Mouse (Mus musculus) myocyte (in vitro differentiated cells): ENCODE data around the gene Etv5. TPM values are rescaled to one million over a fixed set of nuclear protein-coding genes. Genes with fewer than 3 reads are reported as not detected.

Experiments
- H3K27me3 ChIP-seq: one replicate; pipeline ENCODE4 v1.6.1; 2011; ENCODE audit not compliant: control insufficient read depth, insufficient read depth, insufficient read length
- H3K36me3 ChIP-seq: one replicate; pipeline ENCODE4 v1.6.1; 2011; ENCODE audit not compliant: control insufficient read depth, insufficient read depth
- H3K4me2 ChIP-seq: one replicate; pipeline ENCODE4 v1.6.1; 2011; ENCODE audit warnings: low read depth, control low read depth
- H3K4me3 ChIP-seq: one replicate; pipeline ENCODE4 v1.5.1; 2011; ENCODE audit warnings: mild to moderate bottlenecking, control low read depth, moderate library complexity
- H3K79me2 ChIP-seq: one replicate; pipeline ENCODE4 v1.6.1; 2011; ENCODE audit not compliant: control insufficient read depth, insufficient read depth
- H3ac ChIP-seq: one replicate; pipeline ENCODE4 v1.6.1; 2011; ENCODE audit not compliant: control insufficient read depth, insufficient read length
- CEBPB ChIP-seq: IDR thresholded peaks from 2 replicates; pipeline ENCODE4 v1.6.1; 2011; ENCODE audit warnings: mild to moderate bottlenecking, moderate library complexity; ENCODE audit not compliant: poor library complexity, insufficient read depth, severe bottlenecking
- E2F4 ChIP-seq: IDR thresholded peaks from one replicate; pipeline ENCODE4 v1.6.1; 2011; ENCODE audit warnings: mild to moderate bottlenecking, control low read depth, moderate library complexity; ENCODE audit not compliant: insufficient read depth
- MAX ChIP-seq: IDR thresholded peaks from one replicate; pipeline ENCODE4 v1.6.1; 2011; ENCODE audit warnings: low read depth, mild to moderate bottlenecking, control low read depth
- MYOD1 ChIP-seq, 3 experiments: IDR thresholded peaks; one replicate each; pipeline ENCODE4 v1.6.1; 2011; ENCODE audit warnings: control low read depth in 2 of 3, low read depth in 2 of 3, mild to moderate bottlenecking in 2 of 3, moderate library complexity in 1 of 3; ENCODE audit not compliant: insufficient read length in 2 of 3, control insufficient read depth in 1 of 3
- MYOG ChIP-seq, 3 experiments: IDR thresholded peaks; one replicate each; pipeline ENCODE4 v1.6.1; 2011; ENCODE audit warnings: control low read depth in 2 of 3, low read depth in 2 of 3, mild to moderate bottlenecking in 2 of 3; ENCODE audit not compliant: insufficient read length in 2 of 3, control insufficient read depth in 1 of 3, insufficient read depth in 1 of 3
- POLR2A ChIP-seq: IDR thresholded peaks from one replicate; pipeline ENCODE4 v1.6.1; 2011; ENCODE audit warnings: low read depth, mild to moderate bottlenecking, control low read depth, moderate library complexity; ENCODE audit not compliant: insufficient read length
- POLR2AphosphoS2 ChIP-seq: IDR thresholded peaks from one replicate; pipeline ENCODE4 v1.6.1; 2011; ENCODE audit warnings: low read depth, control low read depth; ENCODE audit not compliant: insufficient read length
- REST ChIP-seq: IDR thresholded peaks from one replicate; pipeline ENCODE4 v1.6.1; 2011; ENCODE audit warnings: mild to moderate bottlenecking, control low read depth, moderate library complexity; ENCODE audit not compliant: insufficient read depth, insufficient read length
- SRF ChIP-seq: IDR thresholded peaks from one replicate; pipeline ENCODE4 v1.6.1; 2011; ENCODE audit warnings: low read depth; ENCODE audit not compliant: control insufficient read depth, insufficient read length
- TCF12 ChIP-seq: IDR thresholded peaks from one replicate; pipeline ENCODE4 v1.6.1; 2011; ENCODE audit warnings: mild to moderate bottlenecking, control low read depth; ENCODE audit not compliant: poor library complexity, insufficient read depth, severe bottlenecking
- TCF3 ChIP-seq: IDR thresholded peaks from one replicate; pipeline ENCODE4 v1.6.1; 2011; ENCODE audit warnings: low read depth, control low read depth; ENCODE audit not compliant: insufficient read length
- USF1 ChIP-seq: IDR thresholded peaks from one replicate; pipeline ENCODE4 v1.6.1; 2011; ENCODE audit warnings: low read depth, mild to moderate bottlenecking, control low read depth, moderate library complexity
- polyA plus RNA-seq: library from polyadenylated mRNA; unstranded; fragments of >200 nt; fragmentation: generic; extraction: Trizol; gene quantifications from one replicate; pipeline ENCODE4 v1.2.1, GENCODE M21; 2012; ENCODE audit warnings: missing spikeins

The Etv5 gene
- polyA plus RNA-seq, 1 experiment, result 17.2 TPM

DNA sequence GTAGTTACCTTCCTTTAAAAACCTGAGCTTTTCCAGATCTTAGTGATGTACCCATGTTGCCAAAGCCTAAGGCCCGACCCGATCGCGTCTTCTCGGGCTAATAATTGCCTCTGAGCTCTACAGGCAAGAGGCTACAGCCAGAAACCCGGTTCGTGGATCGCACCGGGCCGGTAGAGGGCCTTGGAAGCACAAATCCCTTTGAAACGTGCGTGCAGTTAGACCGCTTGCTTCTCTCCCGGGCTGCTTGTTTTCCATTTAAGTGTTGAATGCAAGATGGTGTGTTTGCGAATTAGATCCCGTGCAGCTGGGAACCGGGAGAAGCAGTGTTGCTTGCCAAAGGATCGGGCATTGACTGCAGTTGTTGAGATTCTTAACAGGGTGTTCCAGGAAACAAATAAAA lies 750 bp upstream of the Etv5 start:
- Histone ChIP-seq H3K27me3 (no peaks in the 10 kb centered on the region), H3ac (no peak overlapping the region), H3K79me2 (peaks cover 3% of the 10 kb centered on the region), H3K36me3 (no peaks in the 10 kb centered on the region), H3K4me2 (peak overlapping the region; percentile 85), H3K4me3 (peak overlapping the region; percentile 65)
- no peak for TF ChIP-seq USF1
- no peak for TF ChIP-seq TCF3
- no peak for TF ChIP-seq MAX
- TF ChIP-seq E2F4, result no peak

DNA sequence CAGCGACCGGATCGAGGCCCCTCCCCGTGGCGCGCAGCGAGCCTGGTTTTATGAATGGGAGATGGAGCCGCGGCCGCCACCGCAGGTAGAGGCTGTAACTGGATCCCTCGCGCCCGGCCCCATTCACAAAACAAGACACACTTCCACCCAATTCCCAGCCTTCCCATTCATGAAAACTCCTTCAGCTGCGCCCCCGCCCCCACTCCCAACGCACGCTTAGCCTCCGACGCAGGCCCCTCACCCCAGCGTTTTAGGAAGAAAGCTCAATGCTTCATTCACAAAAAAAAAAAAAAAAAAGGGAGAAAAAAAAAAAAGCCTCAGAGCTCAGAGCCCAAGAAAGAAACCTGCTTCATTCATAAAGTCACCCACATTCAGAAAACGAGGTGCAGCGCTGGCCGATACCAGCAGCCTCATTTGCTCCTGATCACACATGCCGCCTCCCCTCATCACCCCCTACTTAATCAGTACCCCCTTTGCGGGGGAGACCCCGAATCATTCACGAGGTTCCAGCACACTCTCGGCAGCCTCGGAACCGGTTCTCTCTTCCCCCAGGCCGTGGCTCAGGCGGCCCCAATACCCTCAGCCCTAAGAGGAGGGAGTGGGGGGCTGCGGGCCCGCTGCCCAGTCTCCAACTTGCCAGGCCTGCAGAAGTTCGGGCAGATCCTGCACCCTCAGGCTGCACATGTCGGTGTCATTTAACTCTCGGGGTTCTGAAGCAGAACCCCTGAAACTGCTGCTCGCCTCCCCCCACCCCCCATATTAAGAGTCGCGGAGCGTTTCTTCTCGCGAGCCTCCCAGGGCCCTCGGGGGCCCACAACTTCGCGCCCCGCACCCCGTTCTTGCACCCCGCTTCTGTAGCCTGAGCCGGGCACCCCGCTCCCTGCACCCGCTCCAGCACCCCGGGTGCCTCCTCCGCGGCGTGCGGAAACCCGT lies 812 bp downstream of the Etv5 start:
- Histone ChIP-seq H3K4me2 (peak overlapping the region; percentile 93), H3K27me3 (no peaks in the 10 kb centered on the region), H3ac (peak overlapping the region; percentile 29), H3K36me3 (no peaks in the 10 kb centered on the region), H3K79me2 (peaks cover 3% of the 10 kb centered on the region), H3K4me3 (peak overlapping the region; percentile 65)
- TF ChIP-seq MYOG (IDR thresholded peaks at IDR 0.05; ENCODE audit: control insufficient read depth in 1 of 3, insufficient read depth in 1 of 3, insufficient read length in 2 of 3, low read depth in 2 of 3), result no peak
- no peak for TF ChIP-seq POLR2A
- no peak for TF ChIP-seq MYOD1 (IDR thresholded peaks at IDR 0.05; ENCODE audit: control insufficient read depth in 1 of 3, insufficient read length in 2 of 3, low read depth in 2 of 3)
- no peak for TF ChIP-seq MAX
- no peak for TF ChIP-seq TCF12
- TF ChIP-seq CEBPB, result no peak
- TF ChIP-seq USF1, result no peak
- TF ChIP-seq REST, result no peak
- no peak for TF ChIP-seq SRF
- TF ChIP-seq POLR2AphosphoS2, result no peak
- TF ChIP-seq E2F4, result no peak
- TF ChIP-seq TCF3, result no peak

- Histone ChIP-seq H3K36me3 (peaks cover 3% of the 10 kb centered on the region), H3K4me3 (no peak overlapping the region), H3K4me2 (no peak overlapping the region), H3ac (no peak overlapping the region), H3K79me2 (peaks cover 3% of the 10 kb centered on the region), H3K27me3 (no peaks in the 10 kb centered on the region)
- no peak for TF ChIP-seq TCF12
- TF ChIP-seq POLR2AphosphoS2, result no peak
- TF ChIP-seq MYOG (IDR thresholded peaks at IDR 0.05; ENCODE audit: control insufficient read depth in 1 of 3, insufficient read depth in 1 of 3, insufficient read length in 2 of 3, low read depth in 2 of 3), result peak in 1 of 3 experiments; percentile 30
- no peak for TF ChIP-seq E2F4
- no peak for TF ChIP-seq MAX
- no peak for TF ChIP-seq CEBPB
These were observed 3.4 kb downstream of the Etv5 start for GRCm38 (mm10) chr16:22436106-22436505.

GRCm38 (mm10) chr16:22434530-22434929 lies 5.0 kb downstream of the Etv5 start:
- Histone ChIP-seq H3K36me3 (peaks cover 3% of the 10 kb centered on the region), H3K79me2 (peaks cover 3% of the 10 kb centered on the region), H3K4me3 (no peak overlapping the region), H3K4me2 (peak overlapping the region; percentile 36), H3ac (no peak overlapping the region), H3K27me3 (no peaks in the 10 kb centered on the region)
- no peak for TF ChIP-seq SRF
- peak; percentile 92 for TF ChIP-seq CEBPB
- peak in 1 of 3 experiments; percentile 17 for TF ChIP-seq MYOD1 (IDR thresholded peaks at IDR 0.05; ENCODE audit: control insufficient read depth in 1 of 3, insufficient read length in 2 of 3, low read depth in 2 of 3)
- no peak for TF ChIP-seq E2F4
- TF ChIP-seq TCF3, result no peak
- TF ChIP-seq MYOG (IDR thresholded peaks at IDR 0.05; ENCODE audit: control insufficient read depth in 1 of 3, insufficient read depth in 1 of 3, insufficient read length in 2 of 3, low read depth in 2 of 3), result peak in 1 of 3 experiments; percentile 9
- no peak for TF ChIP-seq REST
- TF ChIP-seq MAX, result peak; percentile 8
- no peak for TF ChIP-seq POLR2AphosphoS2
- TF ChIP-seq USF1, result no peak
- peak; percentile 32 for TF ChIP-seq POLR2A
- no peak for TF ChIP-seq TCF12

GRCm38 (mm10) chr16:22433944-22434343 lies 5.6 kb downstream of the Etv5 start:
- no peak for TF ChIP-seq E2F4
- no peak for TF ChIP-seq POLR2A
- no peak for TF ChIP-seq REST
- no peak for TF ChIP-seq TCF3
- TF ChIP-seq MYOG (IDR thresholded peaks at IDR 0.05; ENCODE audit: control insufficient read depth in 1 of 3, insufficient read depth in 1 of 3, insufficient read length in 2 of 3, low read depth in 2 of 3), result no peak
- TF ChIP-seq POLR2AphosphoS2, result no peak
- no peak for TF ChIP-seq CEBPB
- no peak for TF ChIP-seq MAX
- no peak for TF ChIP-seq SRF
- TF ChIP-seq TCF12, result no peak
- TF ChIP-seq MYOD1 (IDR thresholded peaks at IDR 0.05; ENCODE audit: control insufficient read depth in 1 of 3, insufficient read length in 2 of 3, low read depth in 2 of 3), result no peak
- TF ChIP-seq USF1, result no peak
- no peak overlapping the region for H3K4me3 ChIP-seq
- H3ac ChIP-seq, result no peak overlapping the region
- H3K79me2 ChIP-seq, result peaks cover 3% of the 10 kb centered on the region
- peaks cover 3% of the 10 kb centered on the region for H3K36me3 ChIP-seq
- H3K27me3 ChIP-seq, result no peaks in the 10 kb centered on the region
- H3K4me2 ChIP-seq, result peak overlapping the region; percentile 36
